Mouse (Mus musculus): ENCODE measurements around the gene Ermap. TPM values are rescaled to one million over a fixed set of nuclear protein-coding genes. Genes with fewer than 3 reads are reported as not detected.

The Ermap gene
- total RNA-seq, 2 experiments from 2014 or later, result 0.49 to 1.9 TPM

DNA sequence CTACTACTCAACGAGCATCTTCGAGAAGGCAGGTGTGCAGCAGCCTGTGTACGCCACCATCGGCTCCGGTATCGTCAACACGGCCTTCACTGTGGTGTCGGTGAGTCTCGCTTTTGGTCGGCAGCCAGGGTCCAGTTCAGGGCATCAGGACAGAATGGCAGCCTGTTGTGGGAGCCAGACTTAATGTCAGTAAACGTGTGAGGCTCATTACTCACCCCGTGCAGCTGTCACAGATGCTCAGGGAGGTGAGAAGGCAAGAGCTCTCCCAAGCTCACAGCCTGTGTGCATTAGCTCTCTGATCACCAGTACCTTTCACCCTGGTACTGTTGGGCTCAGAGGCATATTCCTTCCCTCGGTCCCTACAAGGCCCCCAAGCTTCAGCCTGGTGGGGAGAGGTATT, 56.0 kb downstream of the Ermap start:
- no peak for DNase-seq

DNA sequence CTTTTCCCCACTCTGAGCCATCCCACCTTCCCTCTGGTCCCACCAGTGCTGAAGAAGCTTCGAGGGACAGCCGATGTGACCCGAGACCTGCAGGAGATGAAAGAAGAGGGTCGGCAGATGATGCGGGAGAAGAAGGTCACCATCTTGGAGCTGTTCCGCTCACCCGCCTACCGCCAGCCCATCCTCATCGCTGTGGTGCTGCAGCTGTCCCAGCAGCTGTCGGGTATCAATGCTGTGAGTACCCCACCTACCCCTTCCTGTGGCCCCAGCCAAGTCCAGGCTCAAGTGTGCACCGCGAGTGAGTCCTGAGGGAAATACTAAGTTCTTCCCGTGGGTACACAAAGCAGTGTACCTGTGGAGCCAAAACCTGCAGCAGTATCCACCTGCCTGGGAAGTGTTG, 56.5 kb downstream of the Ermap start:
- DNase-seq, result no peak

DNA sequence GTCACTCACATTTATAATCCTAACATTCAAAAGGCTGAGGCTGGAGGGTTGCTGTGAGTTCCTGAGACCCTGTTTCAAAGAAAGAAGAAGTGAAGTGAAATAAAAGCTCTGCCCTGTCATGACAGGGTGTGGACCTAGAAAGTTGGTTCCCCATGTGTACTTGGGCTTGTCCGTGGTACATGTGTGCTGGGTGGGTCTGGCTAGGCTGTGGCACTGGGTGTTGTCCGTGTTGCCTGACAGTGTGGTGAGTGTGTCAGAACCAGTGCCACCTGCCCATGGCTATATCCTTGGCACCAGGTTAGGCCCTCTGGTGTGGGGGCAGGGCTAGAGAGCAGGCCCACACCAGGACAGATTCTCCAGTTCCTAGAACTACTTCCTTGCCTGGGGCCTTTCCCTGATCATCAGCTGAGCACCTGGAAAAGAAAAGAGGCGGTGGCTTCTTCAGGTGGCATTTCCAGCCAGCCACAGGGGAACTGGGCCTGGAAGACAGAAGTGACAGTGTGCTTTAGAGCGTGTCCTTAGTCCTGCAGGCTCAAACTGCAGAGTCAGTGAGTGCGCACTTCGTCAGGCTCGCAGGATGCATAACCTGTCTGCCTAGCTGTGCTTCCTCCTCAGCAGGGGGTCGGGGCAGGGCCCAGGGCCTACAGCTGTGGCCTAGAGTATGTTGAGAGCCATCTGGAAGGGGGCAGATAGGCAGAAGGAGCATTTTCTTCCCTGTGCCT, 58.5 kb downstream of the Ermap start:
- no peak for DNase-seq

DNA sequence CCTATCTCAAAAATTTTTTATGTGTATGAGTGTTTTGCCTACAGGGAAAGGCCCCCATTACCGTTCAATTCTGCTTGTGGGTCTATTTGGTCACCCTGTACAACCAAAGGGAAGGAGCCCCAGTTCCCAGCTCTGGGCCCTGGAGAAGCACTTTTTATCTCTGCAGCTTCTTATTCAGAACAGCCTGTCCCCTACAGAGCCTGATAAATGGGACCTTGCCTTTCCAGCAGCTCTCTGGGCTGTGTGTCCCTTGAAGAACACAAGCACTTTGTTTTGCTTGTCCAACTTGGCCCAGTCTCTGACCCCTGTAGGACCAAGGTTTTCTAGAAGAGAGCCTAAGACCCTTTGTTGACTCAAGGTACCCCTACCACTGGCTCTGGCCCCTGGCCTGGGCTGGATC, 60.7 kb downstream of the Ermap start:
- no peak for DNase-seq

DNA sequence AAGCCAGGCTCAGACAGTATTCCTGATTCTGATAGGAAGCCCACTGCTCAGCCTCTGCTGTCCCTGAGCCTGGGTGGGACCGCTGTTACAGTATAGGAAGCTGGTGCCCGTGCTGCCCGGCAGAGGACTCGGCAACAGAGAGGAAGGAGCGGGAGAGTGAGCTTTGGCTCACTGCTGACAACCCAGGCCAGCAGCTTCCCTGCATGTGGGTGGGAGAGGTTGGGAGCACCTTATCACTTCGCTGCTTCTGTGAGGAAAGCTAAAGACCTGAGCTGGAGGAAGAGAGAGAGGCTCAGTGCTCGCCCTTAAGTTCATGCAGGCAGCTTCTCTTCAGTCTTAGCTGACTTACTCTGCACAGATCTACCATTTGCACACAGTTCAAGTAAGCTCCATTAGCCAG, 61.3 kb downstream of the Ermap start:
- DNase-seq, result no peak

DNA sequence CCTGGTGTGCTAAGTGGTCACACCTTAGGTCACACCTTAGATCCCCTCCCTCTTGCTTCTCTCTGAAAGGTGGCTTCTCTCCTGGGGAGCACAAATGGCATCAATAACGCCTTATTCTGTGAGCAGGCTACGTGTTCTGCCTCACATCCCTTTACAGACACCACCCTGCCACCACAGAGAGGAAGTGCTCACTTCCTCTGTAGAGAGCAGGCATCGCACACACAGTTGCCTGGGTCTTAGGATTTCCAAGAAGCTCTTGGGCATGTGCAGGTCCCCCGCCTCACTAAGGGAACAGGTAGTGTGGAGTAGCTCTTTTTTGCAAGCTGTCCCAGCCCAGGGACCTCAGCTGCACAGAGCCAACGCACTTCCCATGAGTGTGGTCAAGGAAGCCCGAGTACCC, 62.6 kb downstream of the Ermap start:
- no peak for DNase-seq

DNA sequence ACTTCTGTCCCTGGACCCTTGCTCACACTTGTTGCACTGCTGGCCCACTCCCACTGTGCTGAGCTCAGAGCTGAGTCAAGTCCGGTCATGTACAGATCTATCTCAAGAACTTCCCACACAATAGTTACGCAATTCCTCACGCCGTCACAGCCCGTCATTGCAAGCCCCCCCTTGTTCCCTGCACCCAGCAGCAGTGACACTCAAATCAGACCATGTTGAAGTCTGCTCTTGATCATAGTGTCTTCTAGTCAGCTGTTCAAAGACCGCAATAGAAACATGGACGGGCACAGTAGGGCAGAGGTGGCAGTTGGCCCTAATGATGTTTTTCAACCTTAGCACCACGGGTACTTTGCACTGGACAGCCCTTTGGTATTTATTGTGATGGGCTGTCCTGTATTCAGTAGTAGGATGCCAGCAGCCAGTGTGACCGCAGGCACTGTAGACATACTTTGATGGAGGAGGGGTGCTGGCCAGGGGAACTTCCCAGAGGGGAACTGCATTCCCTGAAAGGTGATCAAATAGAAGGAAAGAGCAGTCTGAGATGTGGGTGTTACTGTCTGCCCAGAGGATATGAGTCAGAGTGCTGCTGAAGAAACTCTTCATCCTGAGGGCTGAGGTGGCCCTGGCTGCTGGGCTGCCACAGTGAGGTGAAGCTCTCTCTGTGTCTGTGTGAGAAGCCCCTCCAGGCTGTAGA, 64.1 kb downstream of the Ermap start:
- no peak for DNase-seq

Small RNA genes lying within 50 kb of the gene (microRNA-seq; reads per million reads assigned to microRNA genes)
- 0 reads per million in 2 experiments for gene Mir1957a

Other genes starting within 250 kb of the Ermap start
- under 1 TPM in 1 of 2 experiments, not detected in 1; 0.16 TPM for gene Lao1, start 228.4 kb downstream of the Ermap start, total RNA-seq (2021)
- gene Slc2a1, start 81.3 kb downstream of the Ermap start, total RNA-seq (2021), result 1 to 10 TPM; 5.2 to 5.4 TPM
- gene Zfp691, start 15.8 kb downstream of the Ermap start, total RNA-seq (2021), result 1 to 10 TPM; 8.7 to 8.9 TPM
- 10 to 100 TPM; 38.2 to 44.7 TPM for gene Svbp, start 5.3 kb upstream of the Ermap start, total RNA-seq (2021)
- gene Tmem269, start 28.2 kb upstream of the Ermap start, total RNA-seq (2021), result not detected
- gene AU022252, start 42.7 kb upstream of the Ermap start, total RNA-seq (2021), result 10 to 100 TPM; 19.3 to 21.2 TPM
- gene P3h1, start 42.9 kb upstream of the Ermap start, total RNA-seq (2021), result 10 to 100 TPM; 23.3 to 30.5 TPM
- gene Cldn19, start 65.4 kb upstream of the Ermap start, total RNA-seq (2021), result 10 to 100 TPM; 12.8 to 17.0 TPM
- gene Ybx1, start 104.6 kb upstream of the Ermap start, total RNA-seq (2021), result 100 to 1,000 TPM; 547 to 553 TPM
- gene Ppih, start 130.5 kb upstream of the Ermap start, total RNA-seq (2021), result 10 to 100 TPM; 15.2 to 15.4 TPM
- gene Ccdc30, start 225.5 kb upstream of the Ermap start, total RNA-seq (2021), result under 1 TPM; 0.21 to 0.56 TPM
- gene Ppcs, start 232.4 kb upstream of the Ermap start, total RNA-seq (2021), result 1 to 10 TPM; 3.8 to 5.5 TPM
- gene Zmynd12, start 232.8 kb upstream of the Ermap start, total RNA-seq (2021), result not detected